Mouse (Mus musculus) heart, postnatal 0 days (tissue): ENCODE measurements around the gene Chrm5.

Experiments
- CTCF ChIP-seq: IDR thresholded peaks from 2 replicates; pipeline ENCODE4 v1.5.1; 2016; ENCODE audit warnings: antibody characterized with exemption, control low read depth, low read depth
- EP300 ChIP-seq: IDR thresholded peaks from 2 replicates; pipeline ENCODE4 v1.6.1; 2016; ENCODE audit warnings: antibody characterized with exemption, low read depth

DNA sequence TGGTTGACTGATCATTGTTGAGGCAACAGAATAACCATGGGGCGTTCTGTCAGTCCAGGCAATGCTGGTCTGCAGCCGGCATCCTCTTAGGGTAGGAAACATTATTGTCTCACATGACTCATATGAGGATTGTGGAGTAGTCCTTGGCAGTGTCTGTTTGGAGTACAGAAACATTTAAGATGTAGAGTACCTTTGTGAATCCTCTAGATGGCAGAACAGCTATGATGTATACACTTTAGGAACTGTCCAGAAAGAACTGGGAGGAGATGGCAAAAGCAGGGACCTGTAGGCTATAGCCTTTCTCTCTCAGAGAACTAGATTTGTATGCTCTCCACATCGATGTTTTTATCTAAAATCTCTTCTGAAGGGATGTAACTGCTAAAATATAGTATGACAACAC, 46.4 kb upstream of the Chrm5 start:
- TF ChIP-seq CTCF (0 out of 2 replicates have a peak, but pooled peaks have one; percentile 18), EP300 (no peak)
